Mouse (Mus musculus) thymus, adult 2 months (tissue): ENCODE data around the gene Gnai2. TPM values are rescaled to one million over a fixed set of nuclear protein-coding genes. Genes with fewer than 3 reads are reported as not detected.

Experiments
- DNase-seq: peaks from one replicate; pipeline ENCODE4 v3.0.0; 2021
- H3K27ac ChIP-seq: fragments of 200-500 bp; 2 replicates; pipeline ENCODE4 v1.5.1; 2012; ENCODE audit warnings: low read length, control low read depth; ENCODE audit not compliant: control insufficient read depth, insufficient read depth
- H3K27me3 ChIP-seq: fragments of 200-500 bp; 2 replicates; pipeline ENCODE4 v1.6.1; 2012; ENCODE audit warnings: mild to moderate bottlenecking, low read length, moderate library complexity, mixed read lengths; ENCODE audit not compliant: control insufficient read depth, insufficient read depth
- H3K36me3 ChIP-seq: fragments of 200-500 bp; 2 replicates; pipeline ENCODE4 v1.6.1; 2012; ENCODE audit warnings: mild to moderate bottlenecking, low read length, moderate library complexity; ENCODE audit not compliant: control insufficient read depth, insufficient read depth
- H3K4me1 ChIP-seq: fragments of 200-500 bp; replicated peaks from 2 replicates; pipeline ENCODE4 v1.6.1; 2012; ENCODE audit warnings: low read length; ENCODE audit not compliant: control insufficient read depth, insufficient read depth
- H3K4me3 ChIP-seq: fragments of 200-500 bp; 2 replicates; pipeline ENCODE4 v1.5.1; 2012; ENCODE audit warnings: mild to moderate bottlenecking, low read length, control low read depth, moderate library complexity; ENCODE audit not compliant: control insufficient read depth, insufficient read depth
- CTCF ChIP-seq: fragments of 200-500 bp; IDR thresholded peaks from 2 replicates; pipeline ENCODE4 v1.5.1; 2012; ENCODE audit warnings: mild to moderate bottlenecking, control low read depth, low read length, moderate library complexity, borderline replicate concordance; ENCODE audit not compliant: control insufficient read depth, poor library complexity, insufficient read depth; ENCODE audit errors: extremely low read depth
- POLR2A ChIP-seq: fragments of 200-500 bp; IDR thresholded peaks from 2 replicates; pipeline ENCODE4 v1.6.1; 2012; ENCODE audit warnings: mild to moderate bottlenecking, low read length, control low read depth, moderate library complexity; ENCODE audit not compliant: control insufficient read depth, poor library complexity, insufficient read depth; ENCODE audit errors: extremely low read depth
- WGBS: fragments of 180-500 bp; shearing (Covaris S2); methylation state at CpG from one replicate; pipeline ENCODE4 v1.1.7; 2018; 5-methylcytosine and 5-hydroxymethylcytosine counted together
- polyA plus RNA-seq: library from polyadenylated mRNA; depleted of rRNA; stranded (reverse); fragments of >200 nt; gene quantifications from 2 replicates; pipeline ENCODE4 v1.2.3, GENCODE M21; 2012

The Gnai2 gene
- polyA plus RNA-seq, 1 experiment, result 1,267 TPM

- 10% methylated on average over 12 of the region's 12 CpGs for WGBS
- H3K27me3 ChIP-seq, result no peaks in the 10 kb centered on the region
- peaks cover 42% of the 10 kb centered on the region for H3K36me3 ChIP-seq
- peak overlapping the region; percentile 40 for H3K4me3 ChIP-seq
- peaks cover 19% of the 10 kb centered on the region for H3K4me1 ChIP-seq
- peak overlapping the region; percentile 25; the same call in 1 of the 2 replicates for H3K27ac ChIP-seq
- DNase-seq, result no peak
- no peak for TF ChIP-seq CTCF
- TF ChIP-seq POLR2A, result no peak
Observed at GRCm38 (mm10) chr9:107612945-107613569, 22.1 kb downstream of the Gnai2 start.

GRCm38 (mm10) chr9:107612191-107612944 is 22.8 kb downstream of the Gnai2 start:
- peak overlapping the region; percentile 40 for H3K4me3 ChIP-seq
- 2% methylated on average over 47 of the region's 48 CpGs for WGBS
- DNase-seq, result peak; percentile 97
- H3K36me3 ChIP-seq, result peaks cover 36% of the 10 kb centered on the region
- peak overlapping the region; percentile 25; the same call in 1 of the 2 replicates for H3K27ac ChIP-seq
- peak; percentile 60; the same call in 1 of the 2 replicates for TF ChIP-seq POLR2A
- peak; percentile 99 for TF ChIP-seq CTCF
- peaks cover 19% of the 10 kb centered on the region for H3K4me1 ChIP-seq
- no peaks in the 10 kb centered on the region for H3K27me3 ChIP-seq

GRCm38 (mm10) chr9:107611456-107612190 is 23.5 kb downstream of the Gnai2 start:
- TF ChIP-seq POLR2A, result no peak
- no peak for TF ChIP-seq CTCF
- WGBS, result 39% methylated on average over 6 of the region's 6 CpGs
- H3K27me3 ChIP-seq, result no peaks in the 10 kb centered on the region
- H3K36me3 ChIP-seq, result peaks cover 29% of the 10 kb centered on the region
- H3K27ac ChIP-seq, result 0 out of 2 replicates have a peak overlapping the region, but pooled peaks have one; percentile 3
- H3K4me3 ChIP-seq, result peak overlapping the region; percentile 40; the same call in 1 of the 2 replicates
- H3K4me1 ChIP-seq, result peaks cover 19% of the 10 kb centered on the region
- DNase-seq, result no peak

- 91% methylated on average over 4 of the region's 4 CpGs for WGBS
- TF ChIP-seq CTCF, result no peak
- Histone ChIP-seq H3K36me3 (peaks cover 8% of the 10 kb centered on the region), H3K4me3 (no peak overlapping the region), H3K27ac (no peak overlapping the region), H3K27me3 (no peaks in the 10 kb centered on the region), H3K4me1 (peaks cover 19% of the 10 kb centered on the region)
- no peak for DNase-seq
Observed at GRCm38 (mm10) chr9:107609433-107609830, 25.7 kb downstream of the Gnai2 start.

GRCm38 (mm10) chr9:107608741-107609432 is 26.3 kb downstream of the Gnai2 start, which contains the start of gene Sema3b:
TSS of gene Sema3b (minus strand) at chr9:107609229.
- WGBS, result 84% methylated on average over 12 of the region's 12 CpGs
- H3K36me3 ChIP-seq, result peaks cover 2% of the 10 kb centered on the region
- no peak within 1 kb of the TSS for H3K27ac ChIP-seq
- TF ChIP-seq POLR2A (no peak), CTCF (no peak)
- H3K4me1 ChIP-seq, result peaks cover 19% of the 10 kb centered on the region
- no peak within 1 kb of the TSS for H3K4me3 ChIP-seq
- no peak for DNase-seq
- H3K27me3 ChIP-seq, result no peaks in the 10 kb centered on the region
